In the genomic region with DNA sequence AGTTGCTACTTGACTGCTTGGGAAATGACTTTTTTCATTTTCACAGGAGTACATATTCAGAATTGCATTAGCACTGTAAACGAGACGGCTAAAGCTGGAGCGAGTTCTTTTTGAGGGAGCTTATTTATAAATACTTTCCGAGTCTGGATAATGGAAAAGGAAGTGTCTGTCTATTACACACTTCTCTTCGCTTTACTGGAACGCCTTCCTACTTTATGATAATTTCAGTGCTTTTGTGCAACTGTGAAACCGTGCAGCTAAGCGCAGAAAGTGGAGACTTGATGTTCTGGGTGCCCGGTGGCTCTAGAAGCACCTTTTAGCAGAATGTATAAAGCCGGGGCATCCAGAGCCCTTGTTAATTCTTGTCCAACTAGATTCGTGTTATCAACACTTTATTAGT, we compare ENCODE assay signal across 9 mouse cellular contexts. TPM values are rescaled to one million over a fixed set of nuclear protein-coding genes. Genes with fewer than 3 reads are reported as not detected.
A peak's percentile ranks its signal among the peaks of the same experiment; 100 is the strongest.
DNase-seq lines count a peak whose midpoint lies in the region; ATAC-seq and TF ChIP-seq lines count a peak whose summit lies in the region.
"Had no signal": no experiment of that assay in that cellular context is flagged by ENCODE, and none has a peak within 500 bp of the region (broad histone marks: within the 10 kb centered on the region; RNA-seq: fewer than 3 reads in every experiment).

No protein-coding gene starts in this region.

- H3K27me3 ChIP-seq in kidney, embryonic 16.5 days (ENCODE audit: insufficient read depth, low read length): no peaks in the 10 kb centered on the region
- H3K27me3 ChIP-seq in embryonic facial prominence, embryonic 14.5 days (replicated peaks; ENCODE audit: control insufficient read depth, insufficient read depth, low read length): no peaks in the 10 kb centered on the region
- H3K27me3 ChIP-seq in intestine, embryonic 15.5 days (replicated peaks): no peaks in the 10 kb centered on the region
- no peaks in the 10 kb centered on the region for H3K27me3 ChIP-seq in myocyte (ENCODE audit: control insufficient read depth, insufficient read depth, insufficient read length)

- DNase-seq in kidney, postnatal 25 days: no peak
- DNase-seq in embryonic facial prominence, embryonic 14.5 days (ENCODE audit: low spot score): no peak
- DNase-seq in embryo, embryonic 10 days (ENCODE audit: low spot score): no peak
- DNase-seq in gastrocnemius, postnatal 4 days (ENCODE audit: low spot score in 2 of 2): no peak
- no peak for DNase-seq in adrenal gland, postnatal 10 days
- DNase-seq: spleen, adult 18-20 months had no signal

- ATAC-seq in kidney, embryonic 16.5 days (ENCODE audit: low FRiP score, low TSS enrichment): no peak
- ATAC-seq in embryonic facial prominence, embryonic 14.5 days (ENCODE audit: low read depth): no peak
- no peak for ATAC-seq in intestine, embryonic 15.5 days

- peaks cover 47% of the 10 kb centered on the region for H3K4me1 ChIP-seq in kidney, embryonic 16.5 days (ENCODE audit: insufficient read depth, low read length)
- peaks cover 11% of the 10 kb centered on the region for H3K4me1 ChIP-seq in embryonic facial prominence, embryonic 14.5 days (ENCODE audit: control insufficient read depth, insufficient read depth, low read length)
- H3K4me1 ChIP-seq in intestine, embryonic 15.5 days (replicated peaks): no peaks in the 10 kb centered on the region

- 0 out of 2 replicates have a peak overlapping the region, but pooled peaks have one; percentile 51 for H3K9ac ChIP-seq in kidney, embryonic 16.5 days (replicated peaks; ENCODE audit: low read length)
- peak overlapping the region; percentile 92 for H3K9ac ChIP-seq in embryonic facial prominence, embryonic 14.5 days (ENCODE audit: low read depth, low read length)
- 0 out of 2 replicates have a peak overlapping the region, but pooled peaks have one; percentile 14 for H3K9ac ChIP-seq in intestine, embryonic 15.5 days

- 68% methylated on average over 11 of the region's 11 CpGs for WGBS in kidney, embryonic 16.5 days
- WGBS in embryonic facial prominence, embryonic 14.5 days: 65% methylated on average over 11 of the region's 11 CpGs
- 43% methylated on average over 11 of the region's 11 CpGs for WGBS in intestine, embryonic 15.5 days

- H3K36me3 ChIP-seq in kidney, embryonic 16.5 days (ENCODE audit: insufficient read depth, low read length): no peaks in the 10 kb centered on the region
- H3K36me3 ChIP-seq in embryonic facial prominence, embryonic 14.5 days (ENCODE audit: control insufficient read depth, insufficient read depth, low read length): no peaks in the 10 kb centered on the region
- 0 out of 2 replicates have a peak, but pooled peaks cover 3% of the 10 kb centered on the region for H3K36me3 ChIP-seq in intestine, embryonic 15.5 days
- H3K36me3 ChIP-seq in myocyte (ENCODE audit: control insufficient read depth, insufficient read depth): no peaks in the 10 kb centered on the region

- H3K4me2 ChIP-seq in kidney, embryonic 16.5 days (replicated peaks; ENCODE audit: low read depth, low read length): peak overlapping the region; percentile 79
- peak overlapping the region; percentile 70 for H3K4me2 ChIP-seq in embryonic facial prominence, embryonic 14.5 days (ENCODE audit: low read depth, low read length)
- peak overlapping the region; percentile 71 for H3K4me2 ChIP-seq in intestine, embryonic 15.5 days (replicated peaks)
- H3K4me2 ChIP-seq in myocyte (ENCODE audit: low read depth): peak overlapping the region; percentile 78

- H3K4me3 ChIP-seq in kidney, embryonic 16.5 days (ENCODE audit: low read length): peak overlapping the region; percentile 82
- peak overlapping the region; percentile 78 for H3K4me3 ChIP-seq in embryonic facial prominence, embryonic 14.5 days (ENCODE audit: low read depth, low read length)
- H3K4me3 ChIP-seq in intestine, embryonic 15.5 days (replicated peaks): peak overlapping the region; percentile 80
- H3K4me3 ChIP-seq in myocyte: peak overlapping the region; percentile 71

- TF ChIP-seq POLR2A in myocyte (IDR thresholded peaks at IDR 0.05; ENCODE audit: insufficient read length, low read depth): no peak

- no peak overlapping the region for H3ac ChIP-seq in myocyte (ENCODE audit: control insufficient read depth, insufficient read length)

- H3K9me3 ChIP-seq in kidney, embryonic 16.5 days (ENCODE audit: low read length): no peaks in the 10 kb centered on the region
- H3K9me3 ChIP-seq in embryonic facial prominence, embryonic 14.5 days (ENCODE audit: control insufficient read depth, low read length): no peaks in the 10 kb centered on the region
- no peaks in the 10 kb centered on the region for H3K9me3 ChIP-seq in intestine, embryonic 15.5 days

- no peak overlapping the region for H3K27ac ChIP-seq in kidney, embryonic 16.5 days (ENCODE audit: low read length)
- H3K27ac ChIP-seq in embryonic facial prominence, embryonic 14.5 days (replicated peaks; ENCODE audit: low read depth, low read length): no peak overlapping the region
- H3K27ac ChIP-seq in intestine, embryonic 15.5 days: no peak overlapping the region

- H3K79me2 ChIP-seq in myocyte (ENCODE audit: control insufficient read depth, insufficient read depth): peaks cover 62% of the 10 kb centered on the region

TF ChIP-seq in myocyte, 11 proteins besides CTCF, POLR2A, EP300 and RAD21:
- no peak for TF ChIP-seq REST (IDR thresholded peaks at IDR 0.05; ENCODE audit: insufficient read depth, insufficient read length)
- no peak for TF ChIP-seq E2F4 (IDR thresholded peaks at IDR 0.05; ENCODE audit: insufficient read depth)
- TF ChIP-seq MYOG (IDR thresholded peaks at IDR 0.05; ENCODE audit: control insufficient read depth in 1 of 3, insufficient read depth in 1 of 3, insufficient read length in 2 of 3, low read depth in 2 of 3): no peak
- no peak for TF ChIP-seq MAX (IDR thresholded peaks at IDR 0.05; ENCODE audit: low read depth)
- no peak for TF ChIP-seq SRF (IDR thresholded peaks at IDR 0.05; ENCODE audit: control insufficient read depth, insufficient read length, low read depth)
- TF ChIP-seq TCF12 (IDR thresholded peaks at IDR 0.05; ENCODE audit: insufficient read depth, poor library complexity, severe bottlenecking): no peak

RNA-seq across cellular contexts. Expression of gene Cdk8, which starts 1.8 kb away (rescaled TPM):
- polyA plus RNA-seq in kidney, embryonic 16.5 days (2015; fragmentation: Nextera tagmentation; extraction: Ambion mirVana): 11.4 and 12.4 TPM in 2 replicates
- polyA plus RNA-seq in embryonic facial prominence, embryonic 14.5 days (2014; fragmentation: Nextera tagmentation; extraction: Ambion mirVana): 23.7 and 26.1 TPM in 2 replicates
- polyA plus RNA-seq in intestine, embryonic 15.5 days (2015; fragmentation: Nextera tagmentation; extraction: Ambion mirVana): 19.6 and 20.3 TPM in 2 replicates
- polyA plus RNA-seq in myocyte (2012; fragmentation: generic; extraction: Trizol): 11.0 TPM
- 10 to 100 TPM; 39.0 to 48.2 TPM for total RNA-seq in gastrocnemius, postnatal 4 days (2021)
- 10 to 100 TPM; 48.6 to 62.1 TPM for total RNA-seq in adrenal gland, postnatal 10 days (2021)

RNA-seq across cellular contexts. Expression of gene Rnf6, which starts 11.5 kb away (rescaled TPM):
- polyA plus RNA-seq in kidney, embryonic 16.5 days (2015; fragmentation: Nextera tagmentation; extraction: Ambion mirVana): 71.2 and 71.9 TPM in 2 replicates
- 41.5 and 41.6 TPM in 2 replicates for polyA plus RNA-seq in embryonic facial prominence, embryonic 14.5 days (2014; fragmentation: Nextera tagmentation; extraction: Ambion mirVana)
- polyA plus RNA-seq in intestine, embryonic 15.5 days (2015; fragmentation: Nextera tagmentation; extraction: Ambion mirVana): 47.2 and 48.3 TPM in 2 replicates
- polyA plus RNA-seq in myocyte (2012; fragmentation: generic; extraction: Trizol): 17.2 TPM
- 10 to 100 TPM; 36.8 to 46.9 TPM for total RNA-seq in gastrocnemius, postnatal 4 days (2021)
- 10 to 100 TPM; 48.6 to 49.4 TPM for total RNA-seq in adrenal gland, postnatal 10 days (2021)

RNA-seq across cellular contexts. Expression of gene 1700001J03Rik, which starts 47.7 kb away (rescaled TPM):
- 0.21 and 0.28 TPM in 2 replicates for polyA plus RNA-seq in kidney, embryonic 16.5 days (2015; fragmentation: Nextera tagmentation; extraction: Ambion mirVana)
- not detected in 2 replicates for polyA plus RNA-seq in embryonic facial prominence, embryonic 14.5 days (2014; fragmentation: Nextera tagmentation; extraction: Ambion mirVana)
- polyA plus RNA-seq in intestine, embryonic 15.5 days (2015; fragmentation: Nextera tagmentation; extraction: Ambion mirVana): not detected in 2 replicates
- not detected for polyA plus RNA-seq in myocyte (2012; fragmentation: generic; extraction: Trizol)
- 1 to 10 TPM in 1 of 2 experiments, under 1 TPM in 1; 0.60 to 1.3 TPM for total RNA-seq in gastrocnemius, postnatal 4 days (2021)
- total RNA-seq in adrenal gland, postnatal 10 days (2021): 1 to 10 TPM in 1 of 2 experiments, under 1 TPM in 1; 0.48 to 1.6 TPM

Comparison
In these comparisons a context has a peak if more than half of its experiments do, and no peak if none do; other contexts are left out.
1. H3K9ac ChIP-seq: peak in every context shown above with its lines; median percentile 92 in embryonic facial prominence, embryonic 14.5 days; 51 in kidney, embryonic 16.5 days; 14 in intestine, embryonic 15.5 days.